Mouse (Mus musculus): ENCODE data around the gene Slc11a2. TPM values are rescaled to one million over a fixed set of nuclear protein-coding genes. Genes with fewer than 3 reads are reported as not detected.
A peak's percentile ranks its signal among the peaks of the same experiment; 100 is the strongest.
"Not testable (repeated sequence)": the region's sequence is repeated elsewhere in the genome, so short reads cannot be mapped to it uniquely, and the experiment has no call there.

Gene Slc11a2
- polyA plus RNA-seq, 1 experiment = 53.2 TPM

DNA sequence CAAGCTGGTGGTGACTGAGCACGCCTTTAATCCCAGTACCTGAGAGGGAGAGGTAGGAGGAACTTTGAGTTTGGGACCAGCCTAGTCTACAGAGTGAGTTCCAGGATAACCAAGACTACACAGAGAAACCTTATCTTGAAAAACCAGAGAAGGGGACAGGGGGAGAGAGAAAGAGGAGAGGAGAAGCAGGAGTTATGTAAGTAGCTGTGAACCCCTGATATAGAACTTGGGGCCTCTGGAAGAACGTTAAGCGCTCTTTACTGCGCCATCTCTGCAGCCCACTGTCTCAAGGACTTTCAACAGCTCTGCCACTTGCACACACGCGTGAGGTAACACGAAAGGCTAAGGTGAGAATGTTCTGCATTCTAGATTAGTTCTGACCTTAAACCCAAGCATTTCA lies 33.3 kb downstream of the Slc11a2 start:
- peaks cover 3% of the 10 kb centered on the region; the same call in 1 of the 2 replicates for H3K4me1 ChIP-seq (ENCODE audit: control insufficient read depth, insufficient read depth, low read length)
- H3K4me3 ChIP-seq (replicated peaks; ENCODE audit: extremely low read depth, low read depth, low read length) = no peak overlapping the region
- TF ChIP-seq POLR2A (IDR thresholded peaks at IDR 0.05; ENCODE audit: borderline replicate concordance, extremely low read depth, low read depth, low read length) (no peak), CTCF (IDR thresholded peaks at IDR 0.05; ENCODE audit: insufficient read depth, low read length) (no peak)
- WGBS = 80% methylated on average over 7 of the region's 7 CpGs
- DNase-seq = no peak

DNA sequence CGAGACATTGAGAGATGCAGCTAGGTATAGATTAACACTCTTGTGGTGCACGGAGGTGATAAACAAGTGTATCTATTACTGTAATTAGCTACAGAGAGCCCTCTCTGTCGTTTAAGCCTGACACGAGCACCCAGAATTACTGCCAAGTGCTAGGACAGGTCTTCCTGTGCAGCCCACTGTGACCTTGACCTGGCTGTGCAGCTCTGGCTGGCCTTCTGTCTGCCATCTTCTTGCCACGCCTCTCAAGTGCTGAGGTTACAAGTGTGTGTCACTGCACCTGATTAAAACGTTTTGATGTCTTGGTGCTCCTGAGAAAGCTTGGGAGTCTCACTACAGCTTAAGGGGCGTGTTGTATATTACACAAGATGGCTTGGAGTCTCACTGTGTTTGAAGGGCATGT lies 33.8 kb downstream of the Slc11a2 start:
- Histone ChIP-seq H3K4me3 (replicated peaks; ENCODE audit: extremely low read depth, low read depth, low read length) (no peak overlapping the region), H3K4me1 (ENCODE audit: control insufficient read depth, insufficient read depth, low read length) (peaks cover 3% of the 10 kb centered on the region; the same call in 1 of the 2 replicates)
- 66% methylated on average over 7 of the region's 7 CpGs for WGBS
- TF ChIP-seq POLR2A (IDR thresholded peaks at IDR 0.05; ENCODE audit: borderline replicate concordance, extremely low read depth, low read depth, low read length) = no peak
- TF ChIP-seq CTCF (IDR thresholded peaks at IDR 0.05; ENCODE audit: insufficient read depth, low read length) = no peak
- no peak for DNase-seq

DNA sequence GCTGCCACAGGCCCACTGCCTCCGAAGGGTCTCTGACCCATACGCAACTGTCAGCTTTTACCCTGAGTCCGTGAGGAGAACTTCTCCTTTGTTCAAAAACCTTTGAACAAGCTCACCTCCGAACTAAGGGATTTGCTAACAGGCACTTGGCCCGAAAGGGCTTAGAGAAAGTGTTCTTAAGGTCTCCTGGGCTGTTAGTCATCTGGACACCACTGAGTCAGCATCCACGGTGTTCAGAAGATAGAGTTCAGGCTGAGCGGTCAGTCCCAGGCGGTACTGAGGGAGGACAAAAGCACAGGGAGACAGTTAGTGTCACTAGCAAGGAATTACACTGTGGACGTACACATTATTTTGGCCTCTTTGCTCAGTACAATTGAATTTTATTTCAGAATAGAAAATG lies 36.0 kb downstream of the Slc11a2 start:
- H3K4me3 ChIP-seq (replicated peaks; ENCODE audit: extremely low read depth, low read depth, low read length) = no peak overlapping the region
- 70% methylated on average over 9 of the region's 9 CpGs for WGBS
- no peak for DNase-seq
- peaks cover 3% of the 10 kb centered on the region; the same call in 1 of the 2 replicates for H3K4me1 ChIP-seq (ENCODE audit: control insufficient read depth, insufficient read depth, low read length)
- TF ChIP-seq POLR2A (IDR thresholded peaks at IDR 0.05; ENCODE audit: borderline replicate concordance, extremely low read depth, low read depth, low read length) (no peak), CTCF (IDR thresholded peaks at IDR 0.05; ENCODE audit: insufficient read depth, low read length) (no peak)

DNA sequence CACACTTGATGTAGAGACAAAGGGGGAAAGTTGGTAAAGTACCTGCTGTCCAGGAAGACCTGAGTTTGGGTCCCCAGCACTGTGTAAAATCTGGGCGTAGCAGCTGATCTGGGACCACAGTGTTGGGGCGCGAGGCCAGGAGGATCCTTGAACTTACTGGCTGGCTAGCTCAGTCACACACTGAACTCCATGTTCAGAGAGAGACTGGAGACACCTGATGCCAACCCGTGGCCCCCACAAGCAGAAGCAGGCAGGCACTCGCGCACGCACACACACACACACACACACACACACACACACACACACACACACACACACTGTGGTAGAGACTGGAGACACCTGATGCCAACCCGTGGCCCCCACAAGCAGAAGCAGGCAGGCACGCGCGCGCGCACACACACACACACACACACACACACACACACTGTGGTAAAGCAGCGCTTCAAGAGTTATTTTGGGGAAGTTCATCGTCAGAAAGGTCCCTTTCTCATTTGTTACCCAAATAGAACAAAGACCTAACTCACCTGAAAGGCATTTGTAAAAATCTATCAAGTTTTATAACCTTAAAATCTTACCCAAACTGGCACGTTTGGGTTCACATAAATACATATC lies 36.5 kb downstream of the Slc11a2 start:
- WGBS = 69% methylated on average over 16 of the region's 16 CpGs
- DNase-seq = no peak
- Histone ChIP-seq H3K4me1 (ENCODE audit: control insufficient read depth, insufficient read depth, low read length) (peaks cover 3% of the 10 kb centered on the region; the same call in 1 of the 2 replicates), H3K4me3 (replicated peaks; ENCODE audit: extremely low read depth, low read depth, low read length) (no peak overlapping the region)
- TF ChIP-seq CTCF (IDR thresholded peaks at IDR 0.05; ENCODE audit: insufficient read depth, low read length) = no peak
- no peak for TF ChIP-seq POLR2A (IDR thresholded peaks at IDR 0.05; ENCODE audit: borderline replicate concordance, extremely low read depth, low read depth, low read length)

DNA sequence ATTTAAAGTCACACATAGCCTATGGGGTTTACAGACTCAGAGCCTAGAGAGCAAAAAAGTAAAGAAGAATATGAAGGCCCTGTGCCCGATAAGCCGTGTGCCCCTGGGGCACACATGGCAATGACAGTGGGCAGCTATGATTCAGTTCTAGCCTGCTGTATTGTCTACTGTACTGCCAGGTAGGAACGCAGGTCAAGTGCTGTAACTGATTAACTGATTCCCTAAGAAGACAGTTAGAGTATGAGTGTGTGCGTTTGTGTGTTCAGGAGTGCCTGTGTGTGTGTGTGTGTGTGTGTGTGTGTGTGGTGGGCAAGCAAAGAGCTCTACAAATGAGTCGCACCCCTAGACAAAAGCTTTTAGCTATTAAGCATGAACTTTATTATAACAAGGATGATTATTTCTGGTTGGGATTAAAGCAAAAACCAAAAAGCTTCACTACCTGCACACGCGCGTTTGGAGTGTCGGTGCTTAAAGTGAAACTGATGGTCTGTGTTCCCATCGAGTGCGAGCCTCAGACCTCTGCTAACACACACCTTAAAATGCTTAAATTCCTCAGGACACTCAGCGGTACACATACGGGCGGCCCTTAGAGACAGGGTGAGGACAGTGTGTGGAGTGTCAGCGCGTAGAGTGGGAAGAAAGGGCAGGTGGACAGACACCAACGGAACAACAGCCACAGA lies 37.2 kb downstream of the Slc11a2 start:
- Histone ChIP-seq H3K4me3 (replicated peaks; ENCODE audit: extremely low read depth, low read depth, low read length) (no peak overlapping the region), H3K4me1 (ENCODE audit: control insufficient read depth, insufficient read depth, low read length) (peaks cover 3% of the 10 kb centered on the region; the same call in 1 of the 2 replicates)
- DNase-seq = peak; percentile 34
- no peak for TF ChIP-seq POLR2A (IDR thresholded peaks at IDR 0.05; ENCODE audit: borderline replicate concordance, extremely low read depth, low read depth, low read length)
- no peak for TF ChIP-seq CTCF (IDR thresholded peaks at IDR 0.05; ENCODE audit: insufficient read depth, low read length)
- WGBS = 72% methylated on average over 17 of the region's 17 CpGs

DNA sequence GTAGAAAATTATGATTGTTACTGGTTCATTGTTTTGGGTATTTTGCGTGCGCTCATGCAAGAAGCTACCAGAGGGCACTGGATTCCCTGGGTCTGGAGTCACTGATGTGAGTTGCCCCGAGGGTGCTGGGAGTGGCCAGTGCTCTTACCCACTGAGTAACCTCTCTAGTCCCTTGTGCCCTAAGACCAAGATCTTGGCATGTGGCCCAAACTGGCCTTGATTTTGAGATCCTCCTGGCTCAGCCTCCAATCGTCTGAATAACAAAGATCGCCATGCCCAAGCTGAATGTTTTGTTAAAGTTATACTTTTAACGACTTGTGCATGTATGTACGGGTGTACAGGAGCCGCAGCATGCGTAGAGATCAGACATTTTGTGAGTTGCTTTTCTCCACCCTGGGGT lies 39.2 kb downstream of the Slc11a2 start:
- Histone ChIP-seq H3K4me1 (ENCODE audit: control insufficient read depth, insufficient read depth, low read length) (peaks cover 3% of the 10 kb centered on the region; the same call in 1 of the 2 replicates), H3K4me3 (replicated peaks; ENCODE audit: extremely low read depth, low read depth, low read length) (no peak overlapping the region)
- 86% methylated on average over 9 of the region's 9 CpGs for WGBS
- no peak for DNase-seq
- TF ChIP-seq POLR2A (IDR thresholded peaks at IDR 0.05; ENCODE audit: borderline replicate concordance, extremely low read depth, low read depth, low read length) (no peak), CTCF (IDR thresholded peaks at IDR 0.05; ENCODE audit: insufficient read depth, low read length) (no peak)

DNA sequence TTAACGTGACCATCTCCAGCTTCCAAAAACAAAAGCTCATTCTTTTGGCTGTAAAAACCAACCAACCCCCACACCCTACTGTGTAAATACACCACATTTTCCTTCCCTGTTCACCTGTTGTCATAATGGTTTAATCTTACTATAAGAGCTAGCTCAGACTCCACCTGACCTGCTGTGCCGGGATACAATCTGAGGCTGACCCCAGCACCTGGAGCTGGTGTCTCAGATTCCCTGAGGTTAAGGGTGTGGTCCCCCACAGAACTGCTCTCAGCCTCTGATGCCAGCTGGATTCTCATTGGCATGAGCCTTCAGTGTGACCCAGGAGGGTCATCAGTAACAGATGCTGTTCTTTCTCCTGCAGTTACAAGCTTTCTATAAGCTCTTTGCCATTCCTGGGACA lies 44.8 kb downstream of the Slc11a2 start:
- H3K4me3 ChIP-seq (replicated peaks; ENCODE audit: extremely low read depth, low read depth, low read length) = no peak overlapping the region
- DNase-seq = no peak
- TF ChIP-seq POLR2A (IDR thresholded peaks at IDR 0.05; ENCODE audit: borderline replicate concordance, extremely low read depth, low read depth, low read length) = no peak
- no peak for TF ChIP-seq CTCF (IDR thresholded peaks at IDR 0.05; ENCODE audit: insufficient read depth, low read length)
- 61% methylated on average over 2 of the region's 2 CpGs for WGBS
- H3K4me1 ChIP-seq (ENCODE audit: control insufficient read depth, insufficient read depth, low read length) = no peaks in the 10 kb centered on the region

DNA sequence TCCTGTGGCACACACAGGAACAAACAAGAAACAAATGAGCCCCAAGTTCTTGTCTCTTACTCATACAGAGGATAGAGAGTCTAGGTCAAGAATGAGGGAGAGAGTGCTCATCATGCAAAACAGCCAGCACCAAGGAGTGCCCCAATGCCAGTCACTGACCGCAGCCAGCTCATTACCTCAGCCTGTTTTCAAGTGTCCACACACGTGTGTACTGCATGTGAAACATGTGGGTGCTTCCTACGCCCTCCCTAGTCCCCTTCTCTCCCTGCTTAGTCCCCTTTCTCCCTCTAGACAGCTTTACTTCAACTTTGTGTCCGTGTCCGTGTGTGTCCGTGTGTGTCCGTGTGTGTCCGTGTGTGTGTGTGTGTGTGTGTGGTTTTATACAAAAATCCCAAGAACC lies 45.2 kb downstream of the Slc11a2 start:
- no peak for DNase-seq
- Histone ChIP-seq H3K4me3 (replicated peaks; ENCODE audit: extremely low read depth, low read depth, low read length) (no peak overlapping the region), H3K4me1 (ENCODE audit: control insufficient read depth, insufficient read depth, low read length) (no peaks in the 10 kb centered on the region)
- TF ChIP-seq POLR2A (IDR thresholded peaks at IDR 0.05; ENCODE audit: borderline replicate concordance, extremely low read depth, low read depth, low read length) = no peak
- no peak for TF ChIP-seq CTCF (IDR thresholded peaks at IDR 0.05; ENCODE audit: insufficient read depth, low read length)
- WGBS = 73% methylated on average over 8 of the region's 8 CpGs

DNA sequence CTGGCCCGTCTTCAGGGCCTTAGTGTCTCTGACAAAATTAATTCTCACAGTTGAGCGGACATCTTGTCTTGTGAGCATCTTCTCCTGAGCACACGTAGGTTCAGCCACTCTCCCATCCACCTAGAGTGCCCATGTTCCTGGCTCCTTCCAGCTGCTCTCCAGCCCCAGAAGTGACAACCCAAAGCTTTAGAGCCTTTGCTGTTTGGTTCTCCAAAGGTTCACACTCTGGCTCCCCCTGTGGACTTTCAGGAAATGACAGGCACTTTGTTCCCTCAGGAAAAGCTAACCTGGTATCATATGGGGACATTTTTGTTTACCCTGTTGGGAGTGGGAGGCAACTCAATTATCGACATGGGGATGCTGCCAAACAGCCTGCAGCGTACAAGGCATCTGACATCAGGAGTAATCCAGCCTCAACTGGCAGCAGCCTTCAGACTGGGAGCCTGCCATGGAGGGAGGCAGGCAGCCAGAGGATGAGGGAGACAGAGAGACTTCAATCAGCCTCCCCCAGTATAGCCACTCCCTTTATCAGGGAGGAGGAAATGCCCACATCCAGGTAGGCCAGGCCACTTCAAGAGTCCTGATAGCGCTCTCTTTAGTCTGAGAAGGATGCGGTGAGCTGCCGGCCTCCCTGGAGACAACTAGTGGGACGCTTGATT lies 46.9 kb downstream of the Slc11a2 start:
- not testable (repeated sequence) for H3K4me3 ChIP-seq (replicated peaks; ENCODE audit: extremely low read depth, low read depth, low read length); DNase-seq
- WGBS = 45% methylated on average over 4 of the region's 9 CpGs

DNA sequence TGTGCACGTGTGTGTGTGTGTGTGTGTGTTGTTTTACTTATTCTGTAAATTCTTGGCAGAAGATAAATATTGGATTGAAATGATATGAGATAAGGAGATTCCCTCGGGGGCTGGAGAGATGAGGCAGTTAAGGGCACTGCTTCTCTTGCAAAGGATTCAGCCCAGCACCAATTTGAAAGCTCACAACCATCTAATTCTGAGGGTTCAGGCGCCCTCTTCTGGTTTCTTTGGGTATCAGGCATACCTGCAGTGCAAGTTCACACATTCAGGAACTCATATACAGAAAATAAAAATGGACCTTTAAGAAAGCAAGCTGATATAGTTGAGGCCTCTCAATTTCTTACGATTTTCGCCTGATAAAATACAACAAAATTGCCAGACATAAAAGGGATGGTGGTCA lies 49.8 kb downstream of the Slc11a2 start:
- H3K4me1 ChIP-seq (ENCODE audit: control insufficient read depth, insufficient read depth, low read length) = no peaks in the 10 kb centered on the region
- H3K4me3 ChIP-seq (replicated peaks; ENCODE audit: extremely low read depth, low read depth, low read length) = no peak overlapping the region
- WGBS = 30% methylated on average over 5 of the region's 5 CpGs
- TF ChIP-seq POLR2A (IDR thresholded peaks at IDR 0.05; ENCODE audit: borderline replicate concordance, extremely low read depth, low read depth, low read length) (no peak), CTCF (IDR thresholded peaks at IDR 0.05; ENCODE audit: insufficient read depth, low read length) (0 out of 2 replicates have a peak, but pooled peaks have one; percentile 9)
- DNase-seq = peak; percentile 44

More for the DNA sequence above, 46.9 kb downstream of the Slc11a2 start:
- H3K4me1 ChIP-seq (ENCODE audit: control insufficient read depth, insufficient read depth, low read length) = not testable (repeated sequence)
